Mouse (Mus musculus) olfactory bulb, adult 2 months (tissue): ENCODE measurements around the gene Nampt.

Experiments used
- CTCF ChIP-seq: fragments of 200-500 bp; IDR thresholded peaks from 2 replicates; pipeline ENCODE4 v1.5.1; 2012; ENCODE audit warnings: low read depth, mild to moderate bottlenecking, low read length, moderate library complexity; ENCODE audit not compliant: insufficient read depth
- POLR2A ChIP-seq: fragments of 200-500 bp; IDR thresholded peaks from 2 replicates; pipeline ENCODE4 v1.6.1; 2012; ENCODE audit warnings: mild to moderate bottlenecking, low read depth, low read length, moderate library complexity; ENCODE audit not compliant: insufficient read depth

DNA sequence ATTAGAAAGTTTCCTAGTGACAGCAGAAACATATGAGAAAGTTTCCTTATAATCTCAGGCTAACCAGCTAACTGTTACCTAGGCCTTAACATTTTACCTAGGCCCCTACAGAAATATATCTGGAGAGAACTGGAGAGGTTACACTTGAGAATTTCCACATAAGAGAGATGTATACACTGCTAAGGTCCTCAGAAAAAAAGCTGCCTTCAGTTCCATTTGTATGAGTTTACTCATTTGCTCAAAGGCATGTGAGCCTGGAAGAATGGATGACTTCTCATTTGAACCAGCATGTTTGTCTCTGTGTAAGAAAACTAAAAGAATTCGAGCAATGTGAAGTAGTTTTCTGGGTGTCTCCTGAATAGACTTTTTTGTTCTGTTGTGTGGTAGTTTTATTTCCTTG, 39.1 kb downstream of the Nampt start:
- TF ChIP-seq POLR2A (no peak), CTCF (no peak)
